Mouse (Mus musculus) MEL (cell line): ENCODE results near the gene Tmem131. TPM values are rescaled to one million over a fixed set of nuclear protein-coding genes. Genes with fewer than 3 reads are reported as not detected.
A peak's percentile ranks its signal among the peaks of the same experiment; 100 is the strongest.

ENCODE experiments used
- DNase-seq: peaks from one replicate; pipeline ENCODE4 v3.0.0; 2011; ENCODE audit warnings: low read depth, low spot score
- H3K27ac ChIP-seq: 2 replicates; pipeline ENCODE4 v1.5.1; 2012; ENCODE audit warnings: low read depth, mild to moderate bottlenecking, control low read depth, low read length, moderate library complexity; ENCODE audit not compliant: control insufficient read depth
- H3K27me3 ChIP-seq, 2 experiments: fragments of 150-350 bp in 1 of 2; sonication (generic) in 1 of 2; 2 replicates each; pipeline ENCODE4 v1.6.1; 2012; ENCODE audit warnings: low read length in 2 of 2, mild to moderate bottlenecking in 2 of 2, improper control_type of control experiment in 1 of 2, moderate library complexity in 1 of 2; ENCODE audit not compliant: insufficient read depth in 2 of 2, control insufficient read depth in 1 of 2
- H3K36me3 ChIP-seq, 2 experiments: 2 replicates each; pipeline ENCODE4 v1.6.1; 2012 to 2014; ENCODE audit warnings: low read length in 2 of 2, improper control_type of control experiment in 1 of 2, inconsistent platforms in 1 of 2, mild to moderate bottlenecking in 1 of 2; ENCODE audit not compliant: insufficient read depth in 2 of 2, control insufficient read depth in 1 of 2
- H3K4me1 ChIP-seq, 2 experiments: fragments of 150-350 bp in 1 of 2; sonication (generic) in 1 of 2; 2 replicates each; pipeline ENCODE4 v1.6.1; 2012; ENCODE audit warnings: low read length in 2 of 2, improper control_type of control experiment in 1 of 2, mild to moderate bottlenecking in 1 of 2; ENCODE audit not compliant: insufficient read depth in 2 of 2, control insufficient read depth in 1 of 2
- H3K4me3 ChIP-seq, 2 experiments: fragments of 150-350 bp in 1 of 2; sonication (generic) in 1 of 2; 2 replicates each; pipeline ENCODE4 v1.5.1; 2012; ENCODE audit warnings: low read depth in 2 of 2, low read length in 2 of 2, mild to moderate bottlenecking in 2 of 2, moderate library complexity in 2 of 2, control low read depth in 1 of 2, improper control_type of control experiment in 1 of 2; ENCODE audit not compliant: control insufficient read depth in 1 of 2, insufficient read depth in 1 of 2
- H3K79me2 ChIP-seq: 2 replicates; pipeline ENCODE4 v1.6.1; 2012; ENCODE audit warnings: mild to moderate bottlenecking, low read length, moderate library complexity; ENCODE audit not compliant: control insufficient read depth, poor library complexity, insufficient read depth
- H3K9ac ChIP-seq: 2 replicates; pipeline ENCODE4 v1.6.1; 2012; ENCODE audit warnings: low read depth, mild to moderate bottlenecking, control low read depth, low read length, moderate library complexity; ENCODE audit not compliant: control insufficient read depth, poor library complexity, severe bottlenecking
- H3K9me3 ChIP-seq: fragments of 150-350 bp; sonication (generic); replicated peaks from 2 replicates; pipeline ENCODE4 v1.6.1; 2012; ENCODE audit warnings: mild to moderate bottlenecking, low read length, improper control_type of control experiment, moderate library complexity; ENCODE audit not compliant: insufficient read depth
- BHLHE40 ChIP-seq: IDR thresholded peaks from 2 replicates; pipeline ENCODE4 v1.6.1; 2012; ENCODE audit warnings: low read depth, mild to moderate bottlenecking, inconsistent platforms, low read length, improper control_type of control experiment, borderline replicate concordance
- E2F4 ChIP-seq: IDR thresholded peaks from 2 replicates; pipeline ENCODE4 v1.6.1; 2011; ENCODE audit warnings: low read depth, low read length, improper control_type of control experiment, borderline replicate concordance
- EP300 ChIP-seq, 2 experiments: IDR thresholded peaks; 2 replicates each; pipeline ENCODE4 v1.6.1; 2011; ENCODE audit warnings: improper control_type of control experiment in 2 of 2, low read length in 2 of 2, low read depth in 1 of 2, mild to moderate bottlenecking in 1 of 2
- ETS1 ChIP-seq: IDR thresholded peaks from 2 replicates; pipeline ENCODE4 v1.6.1; 2012; ENCODE audit warnings: low read depth, mild to moderate bottlenecking, inconsistent platforms, low read length, improper control_type of control experiment, moderate library complexity
- GATA1 ChIP-seq: IDR thresholded peaks from 2 replicates; pipeline ENCODE4 v1.6.1; 2011; ENCODE audit warnings: low read depth, low read length, improper control_type of control experiment
- HCFC1 ChIP-seq: IDR thresholded peaks from 2 replicates; pipeline ENCODE4 v1.6.1; 2012; ENCODE audit warnings: low read depth, mild to moderate bottlenecking, inconsistent platforms, low read length, improper control_type of control experiment, moderate library complexity
- MAFK ChIP-seq: IDR thresholded peaks from 2 replicates; pipeline ENCODE4 v1.6.1; 2011; ENCODE audit warnings: low read depth, mild to moderate bottlenecking, low read length, improper control_type of control experiment, borderline replicate concordance
- MAX ChIP-seq: IDR thresholded peaks from 2 replicates; pipeline ENCODE4 v1.6.1; 2011; ENCODE audit warnings: low read length, improper control_type of control experiment
- MEF2A ChIP-seq: IDR thresholded peaks from 2 replicates; pipeline ENCODE4 v1.6.1; 2014; ENCODE audit warnings: low read depth, mild to moderate bottlenecking, inconsistent platforms, low read length, improper control_type of control experiment; ENCODE audit not compliant: poor library complexity, insufficient replicate concordance, severe bottlenecking; ENCODE audit errors: extremely low read depth
- MXI1 ChIP-seq: IDR thresholded peaks from 2 replicates; pipeline ENCODE4 v1.6.1; 2011; ENCODE audit warnings: mild to moderate bottlenecking, low read depth, low read length, improper control_type of control experiment
- MYB ChIP-seq: IDR thresholded peaks from 2 replicates; pipeline ENCODE4 v1.6.1; 2011; ENCODE audit warnings: mild to moderate bottlenecking, low read depth, low read length, improper control_type of control experiment
- MYC ChIP-seq: IDR thresholded peaks from 2 replicates; pipeline ENCODE4 v1.6.1; 2011; ENCODE audit warnings: low read depth, mild to moderate bottlenecking, low read length, improper control_type of control experiment, moderate library complexity
- NELFE ChIP-seq: IDR thresholded peaks from 2 replicates; pipeline ENCODE4 v1.6.1; 2011; ENCODE audit warnings: low read depth, low read length, improper control_type of control experiment
- RCOR1 ChIP-seq: IDR thresholded peaks from 2 replicates; pipeline ENCODE4 v1.6.1; 2012; ENCODE audit warnings: low read depth, mild to moderate bottlenecking, inconsistent platforms, low read length, improper control_type of control experiment
- SIN3A ChIP-seq: IDR thresholded peaks from 2 replicates; pipeline ENCODE4 v1.6.1; 2012; ENCODE audit warnings: low read length, improper control_type of control experiment, inconsistent platforms
- SMC3 ChIP-seq: IDR thresholded peaks from 2 replicates; pipeline ENCODE4 v1.6.1; 2011; ENCODE audit warnings: low read depth, low read length, improper control_type of control experiment
- TBP ChIP-seq: IDR thresholded peaks from 2 replicates; pipeline ENCODE4 v1.8.0; 2011; ENCODE audit warnings: low read depth, low read length, improper control_type of control experiment
- TCF12 ChIP-seq: IDR thresholded peaks from 2 replicates; pipeline ENCODE4 v1.6.1; 2014; ENCODE audit warnings: low read depth, mild to moderate bottlenecking, inconsistent platforms, low read length, improper control_type of control experiment, moderate library complexity
- UBTF ChIP-seq: IDR thresholded peaks from 2 replicates; pipeline ENCODE4 v1.6.1; 2012; ENCODE audit warnings: low read depth, mild to moderate bottlenecking, inconsistent platforms, low read length, improper control_type of control experiment, moderate library complexity, borderline replicate concordance; ENCODE audit not compliant: insufficient read depth
- USF1 ChIP-seq: IDR thresholded peaks from 2 replicates; pipeline ENCODE4 v1.6.1; 2014; ENCODE audit warnings: low read depth, mild to moderate bottlenecking, inconsistent platforms, low read length, improper control_type of control experiment, moderate library complexity
- USF2 ChIP-seq, 2 experiments: IDR thresholded peaks; 2 replicates each; pipeline ENCODE4 v1.6.1; 2011 to 2012; ENCODE audit warnings: improper control_type of control experiment in 2 of 2, low read length in 2 of 2, borderline replicate concordance in 1 of 2, inconsistent platforms in 1 of 2, low read depth in 1 of 2, mild to moderate bottlenecking in 1 of 2; ENCODE audit not compliant: insufficient read depth in 1 of 2
- ZKSCAN1 ChIP-seq: IDR thresholded peaks from 2 replicates; pipeline ENCODE4 v1.6.1; 2012; ENCODE audit warnings: low read depth, mild to moderate bottlenecking, inconsistent platforms, low read length, improper control_type of control experiment, moderate library complexity
- ZMIZ1 ChIP-seq: IDR thresholded peaks from 2 replicates; pipeline ENCODE4 v1.6.1; 2012; ENCODE audit warnings: low read depth, mild to moderate bottlenecking, inconsistent platforms, low read length, improper control_type of control experiment, moderate library complexity
- polyA plus RNA-seq, 2 experiments: library from polyadenylated mRNA; stranded (reverse) in 1 of 2; unstranded in 1 of 2; fragments of >175 nt in 1 of 2; fragments of >200 nt in 1 of 2; gene quantifications; 2 replicates each; pipeline versions ENCODE4 v1.2.1 to v1.2.4; 2012; ENCODE audit warnings: low replicate concordance in 2 of 2, low read depth in 1 of 2; ENCODE audit not compliant: insufficient read length in 2 of 2, insufficient read depth in 1 of 2, missing spikeins in 1 of 2
- total RNA-seq: library from RNA; depleted of rRNA; stranded (reverse); fragments of 300-350 nt; gene quantifications from 2 replicates; pipeline ENCODE4 v1.2.3, GENCODE M21; 2012

The Tmem131 gene
- total and polyA plus RNA-seq, 3 experiments: 11.4 to 196 (median 48.8) TPM

DNA sequence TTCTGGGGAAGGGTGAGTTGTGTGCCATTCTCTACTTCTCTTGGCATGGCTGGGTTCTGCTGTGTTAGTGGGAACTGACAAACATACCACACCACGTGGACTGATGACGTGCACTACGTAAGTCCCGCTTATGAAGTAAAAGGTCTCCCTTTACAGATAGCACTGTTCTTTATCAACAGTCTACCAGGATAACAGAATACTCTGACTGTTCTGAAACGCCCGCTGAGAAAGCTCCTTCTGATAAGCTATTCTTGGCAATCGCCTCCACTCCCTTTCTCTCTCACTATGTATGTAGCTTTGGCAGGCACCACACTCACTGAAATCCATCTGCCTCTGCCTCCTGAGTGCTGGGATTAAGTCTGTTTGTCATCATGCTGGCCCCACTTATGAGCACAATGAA lies 130.1 kb downstream of the Tmem131 start:
- Histone ChIP-seq H3K36me3 (peaks cover 25% of the 10 kb centered on the region in 2 experiments), H3K9ac (no peak overlapping the region), H3K9me3 (no peaks in the 10 kb centered on the region), H3K4me1 (peaks cover 17 to 22% of the 10 kb centered on the region in 2 experiments), H3K27me3 (no peaks in the 10 kb centered on the region), H3K4me3 (no peak overlapping the region), H3K79me2 (no peaks in the 10 kb centered on the region), H3K27ac (peak overlapping the region; percentile 61)
- peak; percentile 83 for DNase-seq
- TF ChIP-seq UBTF (no peak), E2F4 (no peak), SIN3A (peak; percentile 92), MYC (peak; percentile 84), MEF2A (peak; percentile 88), MAX (peak; percentile 87), EP300 (IDR thresholded peaks at IDR 0.05; ENCODE audit: low read depth in 1 of 2, low read length in 2 of 2) (peak; percentile 89 to 90), HCFC1 (peak; percentile 43; the same call in 1 of the 2 replicates), MAFK (peak; percentile 67; the same call in 1 of the 2 replicates), TCF12 (peak; percentile 90), TBP (0 out of 2 replicates have a peak, but pooled peaks have one; percentile 21), RCOR1 (peak; percentile 85), USF1 (peak; percentile 91), ZKSCAN1 (no peak), MXI1 (peak; percentile 95), USF2 (IDR thresholded peaks at IDR 0.05; ENCODE audit: borderline replicate concordance in 1 of 2, insufficient read depth in 1 of 2, low read depth in 1 of 2, low read length in 2 of 2) (peak in 1 of 2 experiments; percentile 59; a peak in 1 of 4 replicates), NELFE (no peak), ETS1 (peak; percentile 98), SMC3 (no peak), MYB (peak; percentile 70), BHLHE40 (peak; percentile 55; the same call in 1 of the 2 replicates), GATA1 (peak; percentile 95), ZMIZ1 (peak; percentile 45; the same call in 1 of the 2 replicates)
